Mouse (Mus musculus): Measurements from ENCODE around the gene Naa35. TPM values are rescaled to one million over a fixed set of nuclear protein-coding genes. Genes with fewer than 3 reads are reported as not detected.

Gene Naa35
- polyA plus RNA-seq, 1 experiment from 2014 or later, result 114 TPM

GRCm38 (mm10) chr13:59555613-59556192, 29.4 kb upstream of the Naa35 start:
- Histone ChIP-seq H3K27ac (replicated peaks) (no peak overlapping the region), H3K9me3 (no peaks in the 10 kb centered on the region), H3K36me3 (replicated peaks) (no peaks in the 10 kb centered on the region), H3K27me3 (replicated peaks; ENCODE audit: low read depth, poor library complexity, severe bottlenecking) (peaks cover 11% of the 10 kb centered on the region), H3K4me1 (peaks cover 34% of the 10 kb centered on the region), H3K4me3 (peak overlapping the region; percentile 89; the same call in 1 of the 2 replicates)
- DNase-seq (ENCODE audit: low spot score), result no peak
- 87% methylated on average over 8 of the region's 8 CpGs for WGBS

- H3K27me3 ChIP-seq (replicated peaks; ENCODE audit: low read depth, poor library complexity, severe bottlenecking), result peaks cover 11% of the 10 kb centered on the region
- peak overlapping the region; percentile 85 for H3K27ac ChIP-seq (replicated peaks)
- DNase-seq (ENCODE audit: low spot score), result peak; percentile 76
- WGBS, result under 1% methylated on average over 45 of the region's 45 CpGs
- no peaks in the 10 kb centered on the region for H3K36me3 ChIP-seq (replicated peaks)
- peaks cover 34% of the 10 kb centered on the region for H3K4me1 ChIP-seq
- peak overlapping the region; percentile 89 for H3K4me3 ChIP-seq
- no peaks in the 10 kb centered on the region for H3K9me3 ChIP-seq
These were observed 28.4 kb upstream of the Naa35 start for GRCm38 (mm10) chr13:59556670-59557069.

- Histone ChIP-seq H3K4me3 (peak overlapping the region; percentile 89), H3K27ac (replicated peaks) (peak overlapping the region; percentile 85), H3K4me1 (peaks cover 34% of the 10 kb centered on the region), H3K27me3 (replicated peaks; ENCODE audit: low read depth, poor library complexity, severe bottlenecking) (peaks cover 11% of the 10 kb centered on the region), H3K36me3 (replicated peaks) (no peaks in the 10 kb centered on the region), H3K9me3 (no peaks in the 10 kb centered on the region)
- WGBS, result 1% methylated on average over 67 of the region's 73 CpGs
- peak; percentile 95 for DNase-seq (ENCODE audit: low spot score)
These were observed 27.7 kb upstream of the Naa35 start for GRCm38 (mm10) chr13:59557185-59557985.

- peaks cover 11% of the 10 kb centered on the region for H3K27me3 ChIP-seq (replicated peaks; ENCODE audit: low read depth, poor library complexity, severe bottlenecking)
- no peaks in the 10 kb centered on the region for H3K9me3 ChIP-seq
- DNase-seq (ENCODE audit: low spot score), result no peak
- H3K27ac ChIP-seq (replicated peaks), result no peak overlapping the region
- WGBS, result 93% methylated on average over 5 of the region's 5 CpGs
- H3K4me1 ChIP-seq, result peaks cover 34% of the 10 kb centered on the region
- no peaks in the 10 kb centered on the region for H3K36me3 ChIP-seq (replicated peaks)
- H3K4me3 ChIP-seq, result no peak overlapping the region
These were observed 26.3 kb upstream of the Naa35 start for GRCm38 (mm10) chr13:59558776-59559175.

GRCm38 (mm10) chr13:59562471-59562870, 22.6 kb upstream of the Naa35 start:
- no peaks in the 10 kb centered on the region for H3K9me3 ChIP-seq
- no peak overlapping the region for H3K27ac ChIP-seq (replicated peaks)
- H3K36me3 ChIP-seq (replicated peaks), result no peaks in the 10 kb centered on the region
- no peaks in the 10 kb centered on the region for H3K27me3 ChIP-seq (replicated peaks; ENCODE audit: low read depth, poor library complexity, severe bottlenecking)
- no peak overlapping the region for H3K4me3 ChIP-seq
- H3K4me1 ChIP-seq, result peaks cover 6% of the 10 kb centered on the region
- WGBS, result 85% methylated on average over 2 of the region's 2 CpGs
- no peak for DNase-seq (ENCODE audit: low spot score)

- H3K9me3 ChIP-seq, result no peaks in the 10 kb centered on the region
- 91% methylated on average over 4 of the region's 4 CpGs for WGBS
These were observed 20.6 kb upstream of the Naa35 start for GRCm38 (mm10) chr13:59564505-59564904.

GRCm38 (mm10) chr13:59564923-59565322, 20.1 kb upstream of the Naa35 start:
- no peaks in the 10 kb centered on the region for H3K27me3 ChIP-seq (replicated peaks; ENCODE audit: low read depth, poor library complexity, severe bottlenecking)
- no peak overlapping the region for H3K4me3 ChIP-seq
- no peaks in the 10 kb centered on the region for H3K4me1 ChIP-seq
- H3K27ac ChIP-seq (replicated peaks), result no peak overlapping the region
- 83% methylated on average over 10 of the region's 10 CpGs for WGBS
- H3K36me3 ChIP-seq (replicated peaks), result no peaks in the 10 kb centered on the region
- no peak for DNase-seq (ENCODE audit: low spot score)
- no peaks in the 10 kb centered on the region for H3K9me3 ChIP-seq

More at GRCm38 (mm10) chr13:59564505-59564904, 20.6 kb upstream of the Naa35 start:
- DNase-seq (ENCODE audit: low spot score), result no peak
- no peaks in the 10 kb centered on the region for H3K36me3 ChIP-seq (replicated peaks)
- no peaks in the 10 kb centered on the region for H3K27me3 ChIP-seq (replicated peaks; ENCODE audit: low read depth, poor library complexity, severe bottlenecking)
- no peak overlapping the region for H3K4me3 ChIP-seq
- no peak overlapping the region for H3K27ac ChIP-seq (replicated peaks)
- H3K4me1 ChIP-seq, result no peaks in the 10 kb centered on the region

- Histone ChIP-seq H3K36me3 (replicated peaks) (no peaks in the 10 kb centered on the region), H3K27me3 (replicated peaks; ENCODE audit: low read depth, poor library complexity, severe bottlenecking) (no peaks in the 10 kb centered on the region), H3K4me3 (no peak overlapping the region), H3K9me3 (no peaks in the 10 kb centered on the region), H3K4me1 (no peaks in the 10 kb centered on the region), H3K27ac (replicated peaks) (no peak overlapping the region)
- WGBS, result 61% methylated on average over 9 of the region's 9 CpGs
- no peak for DNase-seq (ENCODE audit: low spot score)
These were observed 19.0 kb upstream of the Naa35 start for GRCm38 (mm10) chr13:59565945-59566520.

- 91% methylated on average over 6 of the region's 6 CpGs for WGBS
- Histone ChIP-seq H3K27ac (replicated peaks) (no peak overlapping the region), H3K9me3 (no peaks in the 10 kb centered on the region), H3K36me3 (replicated peaks) (no peaks in the 10 kb centered on the region), H3K4me3 (no peak overlapping the region), H3K4me1 (no peaks in the 10 kb centered on the region), H3K27me3 (replicated peaks; ENCODE audit: low read depth, poor library complexity, severe bottlenecking) (no peaks in the 10 kb centered on the region)
- no peak for DNase-seq (ENCODE audit: low spot score)
These were observed 14.0 kb upstream of the Naa35 start for GRCm38 (mm10) chr13:59571107-59571506.

GRCm38 (mm10) chr13:59572549-59572948, 12.5 kb upstream of the Naa35 start:
- Histone ChIP-seq H3K27ac (replicated peaks) (no peak overlapping the region), H3K27me3 (replicated peaks; ENCODE audit: low read depth, poor library complexity, severe bottlenecking) (no peaks in the 10 kb centered on the region), H3K36me3 (replicated peaks) (no peaks in the 10 kb centered on the region), H3K4me1 (no peaks in the 10 kb centered on the region), H3K4me3 (no peak overlapping the region), H3K9me3 (no peaks in the 10 kb centered on the region)
- DNase-seq (ENCODE audit: low spot score), result no peak
- WGBS, result 87% methylated on average over 2 of the region's 2 CpGs

GRCm38 (mm10) chr13:59580954-59581353, 4.1 kb upstream of the Naa35 start:
- H3K9me3 ChIP-seq, result no peaks in the 10 kb centered on the region
- no peak for DNase-seq (ENCODE audit: low spot score)
- H3K27ac ChIP-seq (replicated peaks), result no peak overlapping the region
- H3K4me1 ChIP-seq, result peaks cover 7% of the 10 kb centered on the region
- no peaks in the 10 kb centered on the region for H3K27me3 ChIP-seq (replicated peaks; ENCODE audit: low read depth, poor library complexity, severe bottlenecking)
- 96% methylated on average over 4 of the region's 4 CpGs for WGBS
- no peak overlapping the region for H3K4me3 ChIP-seq
- no peaks in the 10 kb centered on the region for H3K36me3 ChIP-seq (replicated peaks)

- Histone ChIP-seq H3K4me1 (peaks cover 25% of the 10 kb centered on the region), H3K27me3 (replicated peaks; ENCODE audit: low read depth, poor library complexity, severe bottlenecking) (no peaks in the 10 kb centered on the region), H3K4me3 (peak overlapping the region; percentile 94), H3K9me3 (no peaks in the 10 kb centered on the region), H3K36me3 (replicated peaks) (peaks cover 27% of the 10 kb centered on the region), H3K27ac (replicated peaks) (peak overlapping the region; percentile 94)
- 6% methylated on average over 9 of the region's 9 CpGs for WGBS
- DNase-seq (ENCODE audit: low spot score), result peak; percentile 56
These were observed 578 bp upstream of the Naa35 start for GRCm38 (mm10) chr13:59584481-59584880.

- H3K27me3 ChIP-seq (replicated peaks; ENCODE audit: low read depth, poor library complexity, severe bottlenecking), result no peaks in the 10 kb centered on the region
- peak overlapping the region; percentile 94 for H3K4me3 ChIP-seq
- H3K36me3 ChIP-seq (replicated peaks), result peaks cover 38% of the 10 kb centered on the region
- peak; percentile 67 for DNase-seq (ENCODE audit: low spot score)
- under 1% methylated on average over 28 of the region's 28 CpGs for WGBS
- peak overlapping the region; percentile 94 for H3K27ac ChIP-seq (replicated peaks)
- H3K9me3 ChIP-seq, result no peaks in the 10 kb centered on the region
- peaks cover 25% of the 10 kb centered on the region for H3K4me1 ChIP-seq
These were observed 568 bp downstream of the Naa35 start for GRCm38 (mm10) chr13:59585648-59586005.

Measured in embryonic facial prominence, embryonic 10.5 days (tissue).